In the genomic region with DNA sequence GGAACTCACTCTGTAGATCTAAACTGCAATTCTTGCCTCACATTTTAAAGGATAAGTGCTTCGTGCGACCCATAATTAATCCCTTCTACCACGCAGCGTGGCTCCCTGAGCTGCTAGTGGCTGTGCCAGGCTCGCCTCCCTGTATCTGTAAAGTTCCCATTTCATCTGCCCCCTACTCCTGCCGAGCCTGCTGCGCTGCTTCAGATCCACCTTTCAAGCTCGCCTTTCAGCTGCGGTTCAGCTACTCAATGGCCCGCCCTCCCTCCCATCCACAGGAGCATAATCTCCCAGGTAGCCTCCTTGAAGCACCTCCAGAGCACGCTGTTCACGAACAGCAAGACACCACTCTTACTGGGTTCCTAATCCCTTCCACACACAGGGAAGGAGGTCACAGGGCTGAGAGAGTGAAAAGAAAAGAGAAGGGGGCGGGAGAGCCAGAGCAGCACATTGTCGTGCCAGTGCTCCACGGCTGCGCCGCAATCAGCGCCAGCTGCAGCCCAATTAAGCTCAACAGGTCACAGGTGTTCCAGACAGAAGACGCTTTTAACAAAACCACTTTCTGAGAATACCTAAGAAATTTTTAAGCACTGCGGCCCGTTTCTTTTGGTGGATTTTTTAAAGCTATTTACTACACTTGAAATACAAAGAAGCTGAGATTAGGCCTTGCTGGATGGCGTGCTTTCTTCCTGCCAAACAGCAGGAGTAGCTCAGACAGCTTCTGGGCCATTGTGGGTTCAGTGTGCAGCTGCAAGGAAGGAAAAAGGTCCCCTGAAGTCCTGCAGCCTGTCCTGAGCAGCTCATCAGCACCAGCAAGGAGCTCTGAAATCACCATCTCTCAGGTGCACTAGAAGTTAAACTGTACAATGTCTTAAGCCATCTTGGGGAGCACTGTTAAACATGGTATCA, we compare ENCODE assay signal across 9 mouse cellular contexts.
DNase-seq lines count a peak whose midpoint lies in the region; ATAC-seq lines count a peak whose summit lies in the region.
"Had no signal": no experiment of that assay in that cellular context is flagged by ENCODE, and none has a peak within 500 bp of the region (broad histone marks: within the 10 kb centered on the region; RNA-seq: fewer than 3 reads in every experiment).

No protein-coding gene starts in this region.

- no peak overlapping the region for H3K4me3 ChIP-seq in forebrain, embryonic 15.5 days
- peak overlapping the region; percentile 40 for H3K4me3 ChIP-seq in midbrain, embryonic 10.5 days

- H3K4me1 ChIP-seq in forebrain, embryonic 15.5 days = peaks cover 15% of the 10 kb centered on the region
- H3K4me1 ChIP-seq in midbrain, embryonic 10.5 days = peaks cover 33% of the 10 kb centered on the region

- no peaks in the 10 kb centered on the region for H3K9me3 ChIP-seq in forebrain, embryonic 15.5 days
- no peaks in the 10 kb centered on the region for H3K9me3 ChIP-seq in midbrain, embryonic 10.5 days (replicated peaks)

- peak overlapping the region; percentile 58 for H3K27ac ChIP-seq in forebrain, embryonic 15.5 days (replicated peaks)
- peak overlapping the region; percentile 82 for H3K27ac ChIP-seq in midbrain, embryonic 10.5 days (replicated peaks)

- ATAC-seq in forebrain, embryonic 15.5 days (replicated peaks) = peak; percentile 93

- peak; percentile 9 for DNase-seq in kidney, postnatal 14 days
- no peak for DNase-seq in kidney, postnatal 25 days
- DNase-seq in R1 (ENCODE audit: low read depth, low spot score) = peak; percentile 63
- DNase-seq in midbrain, embryonic 10.5 days (ENCODE audit: low spot score) = peak; percentile 54
- no peak for DNase-seq in thymus, postnatal 25 days
- no peak for DNase-seq in thymus, postnatal 10 days (ENCODE audit: low spot score in 2 of 2)
- DNase-seq in cerebellum, postnatal 14 days = no peak
- DNase-seq: heart, postnatal 36 days had no signal

- no peak overlapping the region for H3K9ac ChIP-seq in forebrain, embryonic 15.5 days (replicated peaks)

- 6% methylated on average over 22 of the region's 22 CpGs for WGBS in forebrain, embryonic 15.5 days
- 12% methylated on average over 22 of the region's 22 CpGs for WGBS in midbrain, embryonic 10.5 days

- H3K4me2 ChIP-seq in forebrain, embryonic 15.5 days (replicated peaks) = peak overlapping the region; percentile 26

- no peaks in the 10 kb centered on the region for H3K27me3 ChIP-seq in forebrain, embryonic 15.5 days
- H3K27me3 ChIP-seq in midbrain, embryonic 10.5 days (ENCODE audit: low read depth, poor library complexity, severe bottlenecking) = no peaks in the 10 kb centered on the region

- H3K36me3 ChIP-seq in forebrain, embryonic 15.5 days = no peaks in the 10 kb centered on the region
- H3K36me3 ChIP-seq in midbrain, embryonic 10.5 days = no peaks in the 10 kb centered on the region

Comparison
In these comparisons a context has a peak if more than half of its experiments do, and no peak if none do; other contexts are left out.
1. DNase-seq: peak in kidney, postnatal 14 days (single experiment), R1 (single experiment) and midbrain, embryonic 10.5 days (single experiment); none in kidney, postnatal 25 days (0 of 2), thymus, postnatal 25 days (single experiment), thymus, postnatal 10 days (0 of 2) and cerebellum, postnatal 14 days (0 of 2).